Mouse (Mus musculus) forebrain, embryonic 16.5 days (tissue): Measurements from ENCODE around the gene Nsun3. TPM values are rescaled to one million over a fixed set of nuclear protein-coding genes. Genes with fewer than 3 reads are reported as not detected.

ENCODE experiments used
- ATAC-seq: fragments of 200-750 bp; cut with Nextera tagmentation; 2 replicates; pipeline ENCODE4 v1.8.0; 2017; ENCODE audit warnings: mild to moderate bottlenecking, moderate library complexity
- H3K27ac ChIP-seq: fragments of 300-500 bp; sonication (generic); 2 replicates; pipeline ENCODE4 v1.5.1; 2014; ENCODE audit warnings: low read length, control low read depth
- H3K27me3 ChIP-seq: fragments of 300-500 bp; sonication (generic); replicated peaks from 2 replicates; pipeline ENCODE4 v1.6.1; 2014; ENCODE audit warnings: low read length; ENCODE audit not compliant: control insufficient read depth, insufficient read depth
- H3K36me3 ChIP-seq: fragments of 300-500 bp; sonication (generic); 2 replicates; pipeline ENCODE4 v1.6.1; 2014; ENCODE audit not compliant: control insufficient read depth, insufficient read depth
- H3K4me1 ChIP-seq: fragments of 300-500 bp; sonication (generic); replicated peaks from 2 replicates; pipeline ENCODE4 v1.6.1; 2014; ENCODE audit warnings: low read length; ENCODE audit not compliant: control insufficient read depth, insufficient read depth
- H3K4me2 ChIP-seq: fragments of 300-500 bp; sonication (generic); 2 replicates; pipeline ENCODE4 v1.6.1; 2014; ENCODE audit warnings: mild to moderate bottlenecking, low read length, control low read depth
- H3K4me3 ChIP-seq: fragments of 300-500 bp; sonication (generic); replicated peaks from 2 replicates; pipeline ENCODE4 v1.5.1; 2014; ENCODE audit warnings: mild to moderate bottlenecking, low read length, control low read depth
- H3K9ac ChIP-seq: fragments of 300-500 bp; sonication (generic); replicated peaks from 2 replicates; pipeline ENCODE4 v1.6.1; 2014; ENCODE audit warnings: low read depth, low read length, control low read depth
- H3K9me3 ChIP-seq: fragments of 300-500 bp; sonication (generic); 2 replicates; pipeline ENCODE4 v1.6.1; 2016; ENCODE audit warnings: low read length; ENCODE audit not compliant: control insufficient read depth
- WGBS: fragments of 180-500 bp; shearing (Covaris S2); extraction: QIAGEN DNeasy Blood & Tissue Kit; methylation state at CpG from one replicate; pipeline ENCODE4 v1.1.7; 2014; 5-methylcytosine and 5-hydroxymethylcytosine counted together
- polyA plus RNA-seq: library from polyadenylated mRNA; unstranded; fragments of >200 nt; fragmentation: Nextera tagmentation; extraction: Ambion mirVana; gene quantifications from 2 replicates; pipeline ENCODE4 v1.2.1, GENCODE M21; 2015

Gene Nsun3
- polyA plus RNA-seq, 1 experiment from 2014 or later = 11.2 TPM

DNA sequence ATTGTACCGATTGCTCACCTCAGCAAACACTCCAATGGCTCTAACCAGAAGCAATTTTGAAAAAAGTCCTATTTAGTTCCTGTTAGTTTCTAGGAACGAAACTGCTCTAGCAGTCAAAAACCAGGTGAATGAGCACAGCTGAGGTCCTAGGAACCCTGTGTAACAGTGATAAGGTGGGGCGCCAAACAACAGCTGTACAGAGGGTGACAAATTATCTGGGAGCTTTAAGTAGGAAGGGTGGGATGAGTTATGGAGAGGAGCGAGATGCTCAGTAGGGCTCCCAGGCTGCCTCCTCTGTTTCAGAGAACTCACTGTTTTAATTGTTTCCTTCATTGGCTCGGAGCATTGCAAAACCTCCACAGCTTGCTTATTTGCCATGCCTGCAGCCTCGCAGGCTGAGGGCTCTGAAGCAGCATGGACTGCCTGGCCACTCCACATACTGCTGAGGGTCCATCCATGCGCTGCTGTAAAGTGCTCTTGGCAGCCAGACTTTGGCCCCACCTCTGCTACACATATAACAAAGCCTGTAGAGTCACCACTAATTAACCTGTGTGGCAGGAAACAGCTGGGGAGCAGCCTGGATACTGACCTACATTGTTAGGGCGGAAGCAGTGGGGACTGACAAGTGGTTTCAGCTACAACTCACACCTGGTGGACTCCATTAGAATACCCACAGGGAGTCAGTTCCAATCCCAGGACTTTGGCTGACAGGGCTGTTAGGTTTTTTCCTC lies 20.8 kb upstream of the Nsun3 start:
- no peaks in the 10 kb centered on the region for H3K9me3 ChIP-seq
- no peak for ATAC-seq
- no peak overlapping the region for H3K9ac ChIP-seq
- H3K36me3 ChIP-seq = 0 out of 2 replicates have a peak, but pooled peaks cover 2% of the 10 kb centered on the region
- no peaks in the 10 kb centered on the region for H3K27me3 ChIP-seq
- no peak overlapping the region for H3K27ac ChIP-seq
- 58% methylated on average over 8 of the region's 8 CpGs for WGBS
- H3K4me3 ChIP-seq = no peak overlapping the region
- H3K4me2 ChIP-seq = no peak overlapping the region
- H3K4me1 ChIP-seq = no peaks in the 10 kb centered on the region

DNA sequence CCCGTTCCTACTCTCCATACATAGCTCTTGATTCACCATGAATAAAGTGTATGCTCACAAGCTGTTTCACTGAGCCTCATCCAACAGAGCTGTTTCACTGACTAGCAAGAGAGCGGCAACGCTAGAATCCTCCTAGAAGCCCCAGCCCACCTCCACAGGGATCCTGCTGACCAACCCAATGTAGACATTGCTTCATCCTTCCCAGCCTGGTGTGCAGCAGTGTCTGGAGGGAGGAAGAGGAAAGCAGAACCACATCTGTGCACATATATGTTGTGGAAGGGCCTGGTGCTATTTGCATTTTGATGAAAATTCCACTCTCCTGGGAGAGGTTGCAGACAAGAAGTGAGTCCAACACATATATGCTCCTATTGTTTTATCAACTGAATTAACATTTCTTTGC lies 18.0 kb upstream of the Nsun3 start:
- no peak overlapping the region for H3K9ac ChIP-seq
- peaks cover 2% of the 10 kb centered on the region; the same call in 1 of the 2 replicates for H3K36me3 ChIP-seq
- no peak overlapping the region for H3K4me2 ChIP-seq
- no peak overlapping the region for H3K27ac ChIP-seq
- 97% methylated on average over 3 of the region's 3 CpGs for WGBS
- no peaks in the 10 kb centered on the region for H3K4me1 ChIP-seq
- no peaks in the 10 kb centered on the region for H3K9me3 ChIP-seq
- no peaks in the 10 kb centered on the region for H3K27me3 ChIP-seq
- no peak for ATAC-seq
- H3K4me3 ChIP-seq = no peak overlapping the region

DNA sequence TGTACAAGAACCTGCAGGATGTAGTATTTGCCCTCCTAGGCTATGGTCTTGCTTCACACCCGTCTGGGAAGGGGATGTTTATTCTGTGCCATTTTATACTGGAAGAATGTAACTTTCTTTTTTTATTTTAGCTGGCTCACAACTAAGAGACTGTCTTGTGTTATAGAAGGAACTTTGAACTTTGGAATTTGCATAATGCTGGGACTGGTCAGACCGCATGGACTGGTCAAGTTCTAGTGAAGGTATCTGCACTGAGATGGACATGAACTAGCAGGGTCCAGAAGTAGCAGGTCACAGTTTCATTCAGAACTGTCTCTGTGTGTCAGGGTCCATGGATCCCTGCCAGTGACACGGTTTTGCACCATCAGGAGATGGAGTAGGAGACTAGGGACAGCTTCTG lies 13.2 kb upstream of the Nsun3 start:
- Histone ChIP-seq H3K27me3 (no peaks in the 10 kb centered on the region), H3K27ac (no peak overlapping the region), H3K36me3 (peaks cover 10% of the 10 kb centered on the region), H3K4me2 (no peak overlapping the region), H3K9me3 (no peaks in the 10 kb centered on the region), H3K4me3 (no peak overlapping the region), H3K9ac (no peak overlapping the region), H3K4me1 (no peaks in the 10 kb centered on the region)
- ATAC-seq = no peak
- WGBS = 93% methylated on average over 3 of the region's 3 CpGs

DNA sequence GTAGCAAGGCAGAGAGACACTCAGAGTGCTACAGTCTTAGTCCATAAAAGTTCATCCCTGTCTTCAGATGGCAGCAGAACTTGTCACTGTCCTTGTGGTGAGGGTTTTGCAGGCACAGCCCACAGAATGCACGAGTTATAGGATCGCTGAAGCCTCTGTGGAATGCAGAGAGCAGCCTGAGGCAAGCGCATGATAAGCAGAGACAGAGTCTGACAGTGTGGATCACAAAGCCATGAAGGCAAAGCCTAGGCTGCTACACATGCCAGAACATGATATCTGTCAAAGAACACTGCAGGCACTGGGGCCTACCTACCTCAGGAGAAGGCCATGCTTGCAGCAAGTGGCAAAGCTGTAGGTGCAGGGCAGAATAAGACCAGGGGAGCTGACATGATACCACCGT lies 12.8 kb upstream of the Nsun3 start:
- H3K27ac ChIP-seq = no peak overlapping the region
- H3K4me2 ChIP-seq = no peak overlapping the region
- H3K36me3 ChIP-seq = peaks cover 10% of the 10 kb centered on the region
- no peak overlapping the region for H3K4me3 ChIP-seq
- no peak for ATAC-seq
- 93% methylated on average over 4 of the region's 4 CpGs for WGBS
- no peaks in the 10 kb centered on the region for H3K27me3 ChIP-seq
- no peaks in the 10 kb centered on the region for H3K9me3 ChIP-seq
- H3K4me1 ChIP-seq = no peaks in the 10 kb centered on the region
- H3K9ac ChIP-seq = no peak overlapping the region

- H3K9ac ChIP-seq = no peak overlapping the region
- no peak overlapping the region for H3K4me3 ChIP-seq
- H3K4me2 ChIP-seq = no peak overlapping the region
- ATAC-seq = no peak
- peaks cover 10% of the 10 kb centered on the region for H3K36me3 ChIP-seq
- no peaks in the 10 kb centered on the region for H3K27me3 ChIP-seq
- no peaks in the 10 kb centered on the region for H3K9me3 ChIP-seq
- no peaks in the 10 kb centered on the region for H3K4me1 ChIP-seq
- 91% methylated on average over 3 of the region's 3 CpGs for WGBS
- no peak overlapping the region for H3K27ac ChIP-seq
These were observed 12.2 kb upstream of the Nsun3 start for GRCm38 (mm10) chr16:62798808-62799207.

DNA sequence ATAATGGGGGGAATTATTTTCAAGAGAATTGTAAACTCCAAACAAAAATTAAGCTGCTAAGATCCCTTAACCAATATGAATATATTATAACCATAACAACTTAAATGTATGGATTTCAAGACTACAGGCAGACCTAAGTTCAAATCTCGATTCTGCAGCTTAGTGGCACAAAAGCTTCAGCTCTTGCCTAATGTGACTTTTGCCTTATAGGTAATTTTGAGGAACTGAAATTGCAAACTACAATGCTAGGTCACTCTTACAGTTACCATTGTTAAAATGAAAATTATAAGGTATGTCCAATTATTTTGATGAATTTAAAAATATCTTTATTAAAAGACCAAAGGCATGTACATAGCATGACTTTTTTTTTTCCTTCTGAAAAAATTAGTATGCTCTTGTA lies 10.0 kb upstream of the Nsun3 start:
- H3K27ac ChIP-seq = no peak overlapping the region
- 90% methylated on average over 1 of the region's 1 CpGs for WGBS
- H3K27me3 ChIP-seq = no peaks in the 10 kb centered on the region
- no peak overlapping the region for H3K4me3 ChIP-seq
- H3K36me3 ChIP-seq = peaks cover 8% of the 10 kb centered on the region
- H3K9me3 ChIP-seq = no peaks in the 10 kb centered on the region
- ATAC-seq = no peak
- no peak overlapping the region for H3K4me2 ChIP-seq
- no peaks in the 10 kb centered on the region for H3K4me1 ChIP-seq
- H3K9ac ChIP-seq = no peak overlapping the region

- H3K9me3 ChIP-seq = no peaks in the 10 kb centered on the region
- no peak overlapping the region for H3K27ac ChIP-seq
- H3K27me3 ChIP-seq = no peaks in the 10 kb centered on the region
- ATAC-seq = no peak
- H3K4me3 ChIP-seq = no peak overlapping the region
- peaks cover 18% of the 10 kb centered on the region for H3K4me1 ChIP-seq
- WGBS = 72% methylated on average over 5 of the region's 5 CpGs
- H3K9ac ChIP-seq = no peak overlapping the region
- H3K36me3 ChIP-seq = no peaks in the 10 kb centered on the region
- H3K4me2 ChIP-seq = no peak overlapping the region
These were observed 4.4 kb downstream of the Nsun3 start for GRCm38 (mm10) chr16:62782229-62782628.

DNA sequence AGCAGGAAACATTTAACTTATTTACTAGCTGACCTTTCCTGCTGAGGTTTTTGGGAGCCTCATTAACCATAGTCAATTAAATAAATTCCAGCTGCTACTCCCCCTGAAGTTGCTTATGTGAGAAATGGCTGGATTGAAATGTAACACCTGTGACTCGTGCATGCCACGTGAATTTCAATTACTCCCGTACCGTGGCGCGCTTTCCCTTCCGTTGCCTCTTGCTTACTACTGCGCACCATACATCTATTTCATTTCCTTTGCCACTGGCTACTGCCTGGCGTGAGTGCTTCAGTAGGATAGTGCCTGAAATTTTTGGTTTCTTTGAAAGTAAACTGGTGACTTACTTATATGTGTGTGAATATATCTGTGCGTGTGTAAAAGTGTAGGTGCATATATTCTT lies 8.3 kb downstream of the Nsun3 start:
- Histone ChIP-seq H3K4me2 (no peak overlapping the region), H3K9me3 (no peaks in the 10 kb centered on the region), H3K4me1 (no peaks in the 10 kb centered on the region), H3K36me3 (no peaks in the 10 kb centered on the region), H3K27ac (no peak overlapping the region), H3K4me3 (no peak overlapping the region), H3K27me3 (no peaks in the 10 kb centered on the region), H3K9ac (no peak overlapping the region)
- no peak for ATAC-seq
- 80% methylated on average over 10 of the region's 10 CpGs for WGBS

- H3K4me2 ChIP-seq = no peak overlapping the region
- no peak overlapping the region for H3K4me3 ChIP-seq
- no peaks in the 10 kb centered on the region for H3K9me3 ChIP-seq
- H3K27me3 ChIP-seq = no peaks in the 10 kb centered on the region
- H3K9ac ChIP-seq = no peak overlapping the region
- no peaks in the 10 kb centered on the region for H3K4me1 ChIP-seq
- no peak for ATAC-seq
- no peak overlapping the region for H3K27ac ChIP-seq
- WGBS = 84% methylated on average over 11 of the region's 11 CpGs
- H3K36me3 ChIP-seq = no peaks in the 10 kb centered on the region
These were observed 10.6 kb downstream of the Nsun3 start for GRCm38 (mm10) chr16:62776034-62776433.

- Histone ChIP-seq H3K27me3 (no peaks in the 10 kb centered on the region), H3K27ac (no peak overlapping the region), H3K36me3 (no peaks in the 10 kb centered on the region), H3K9ac (no peak overlapping the region), H3K4me3 (no peak overlapping the region), H3K4me2 (no peak overlapping the region), H3K4me1 (no peaks in the 10 kb centered on the region), H3K9me3 (no peaks in the 10 kb centered on the region)
- ATAC-seq = no peak
- WGBS = 77% methylated on average over 4 of the region's 4 CpGs
These were observed 13.2 kb downstream of the Nsun3 start for GRCm38 (mm10) chr16:62773462-62773861.
